Mouse (Mus musculus) brain, embryonic 18.5 days (tissue): ENCODE measurements around the gene Cmtm4.

Experiments used
- DNase-seq: peaks from one replicate; pipeline ENCODE4 v3.0.0-alpha.2; 2012; ENCODE audit warnings: low read depth, low spot score

The Cmtm4 gene

DNA sequence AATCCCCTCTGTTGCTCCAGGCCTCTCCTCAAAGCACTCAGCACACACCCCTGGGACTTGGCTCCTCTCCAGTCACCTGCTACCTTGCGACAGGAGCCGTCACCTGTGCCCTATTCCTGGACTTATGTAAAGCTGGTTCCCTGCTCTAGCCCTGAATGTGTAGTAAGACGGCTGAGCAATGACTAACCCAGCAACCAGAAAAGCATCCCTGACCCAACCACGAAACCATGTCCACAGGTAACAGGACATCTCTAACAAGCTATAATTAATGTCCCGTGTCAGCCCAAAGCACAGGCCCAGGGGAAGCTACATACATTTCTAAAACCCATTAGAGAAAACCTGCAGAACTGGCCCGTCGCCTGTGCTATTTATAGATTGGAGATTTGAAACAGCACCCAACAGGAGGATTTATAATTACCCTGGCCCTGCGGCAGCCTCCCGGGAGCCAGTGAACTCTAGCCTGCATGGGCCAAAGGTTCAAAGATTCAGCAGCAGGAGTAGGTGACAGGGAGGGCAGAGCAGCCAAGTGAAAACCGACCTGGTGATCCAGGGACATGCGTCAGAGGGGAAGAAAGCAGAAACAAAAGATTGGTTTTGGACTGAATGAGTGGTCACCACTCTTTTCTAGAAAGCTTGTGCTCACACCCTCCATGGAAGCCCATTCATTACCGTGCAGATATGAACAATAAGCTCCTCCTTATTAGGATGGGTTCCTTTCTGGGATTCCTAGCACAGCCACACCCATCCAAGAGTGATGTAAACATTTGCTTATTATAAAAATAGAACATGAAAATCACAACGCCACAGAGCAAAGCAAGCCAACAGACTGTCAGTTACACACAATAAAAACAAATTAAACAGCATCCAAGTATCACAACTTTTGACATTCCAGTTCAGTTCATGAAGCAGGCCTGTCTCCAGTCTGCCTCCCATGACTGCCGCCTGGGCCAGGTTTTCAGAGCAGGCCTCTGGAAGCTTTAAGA lies 20.5 kb downstream of the Cmtm4 start:
- DNase-seq, result no peak

DNA sequence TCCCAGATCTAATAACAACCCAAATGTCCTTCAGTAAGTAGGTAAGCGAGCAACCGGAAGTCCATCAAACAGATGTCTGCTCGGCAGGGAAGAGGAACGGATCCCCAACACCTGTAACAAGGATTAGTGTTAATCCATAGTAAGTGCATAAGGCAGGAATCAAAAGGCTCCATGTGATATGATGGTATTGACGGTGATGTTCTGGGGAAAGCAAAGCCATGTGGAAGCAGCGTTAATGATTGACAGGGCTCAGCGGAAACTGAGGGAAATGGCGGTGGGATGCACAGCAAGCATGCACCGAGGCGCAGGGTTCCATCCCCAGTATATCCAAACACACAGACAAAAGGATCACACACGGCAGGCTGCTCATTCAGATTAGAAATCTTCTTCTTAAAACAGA lies 21.3 kb downstream of the Cmtm4 start:
- DNase-seq, result no peak

DNA sequence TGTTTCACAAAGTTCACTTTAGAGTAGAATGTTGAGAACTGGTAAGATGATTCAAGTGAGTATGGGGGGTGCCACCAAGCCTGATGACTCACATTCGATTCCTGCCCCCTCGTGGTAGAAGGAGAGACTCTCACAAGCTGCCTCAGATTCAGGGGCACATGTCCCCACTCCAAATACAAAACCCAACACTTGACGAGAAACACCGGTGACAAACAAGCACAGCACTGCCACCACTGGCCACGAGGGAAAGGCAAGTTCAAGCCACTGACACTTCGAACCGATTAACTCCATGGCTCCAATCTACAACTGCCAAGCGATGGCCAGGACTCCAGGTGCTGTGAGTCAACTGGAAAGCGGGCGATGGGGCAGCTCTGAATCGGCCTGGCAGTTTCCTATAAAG lies 21.8 kb downstream of the Cmtm4 start:
- DNase-seq, result no peak

DNA sequence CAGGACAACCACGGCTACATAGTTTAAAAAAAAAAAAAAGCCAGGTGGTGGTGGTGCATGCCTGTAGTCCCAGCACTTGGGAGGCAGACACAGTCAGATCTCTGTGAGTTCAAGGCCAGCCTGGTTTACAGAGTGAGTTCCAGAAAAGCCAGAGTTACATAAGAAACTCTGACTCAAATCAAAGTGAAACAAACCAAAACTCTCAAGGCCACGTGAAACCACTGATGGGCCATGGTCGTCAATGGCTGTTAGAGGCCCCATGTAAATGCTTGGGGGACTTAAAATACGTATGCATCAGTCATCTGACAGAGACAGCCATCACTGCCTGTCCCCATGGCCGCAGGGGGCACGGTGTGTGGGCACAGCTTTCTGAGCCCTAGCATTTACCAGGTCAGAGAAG lies 24.5 kb downstream of the Cmtm4 start:
- DNase-seq, result no peak

DNA sequence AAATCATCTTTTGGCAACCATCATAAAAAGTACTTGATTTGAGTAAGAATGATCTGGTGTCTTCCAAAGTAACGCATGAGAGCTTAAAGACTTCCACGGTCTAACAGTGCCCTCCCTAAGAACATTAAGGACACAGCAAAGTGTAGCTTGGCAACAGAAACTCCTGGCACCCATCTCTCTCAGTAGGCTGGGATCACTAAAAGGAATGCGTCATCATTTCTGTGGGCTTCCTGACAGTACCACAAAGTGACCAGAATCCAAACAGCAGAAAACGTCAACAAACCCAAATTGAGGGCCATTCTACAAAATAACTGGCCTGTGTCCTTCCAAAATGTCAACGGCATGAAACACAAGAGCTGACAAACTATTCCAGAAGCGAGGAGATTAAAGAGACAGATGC lies 25.5 kb downstream of the Cmtm4 start:
- no peak for DNase-seq

DNA sequence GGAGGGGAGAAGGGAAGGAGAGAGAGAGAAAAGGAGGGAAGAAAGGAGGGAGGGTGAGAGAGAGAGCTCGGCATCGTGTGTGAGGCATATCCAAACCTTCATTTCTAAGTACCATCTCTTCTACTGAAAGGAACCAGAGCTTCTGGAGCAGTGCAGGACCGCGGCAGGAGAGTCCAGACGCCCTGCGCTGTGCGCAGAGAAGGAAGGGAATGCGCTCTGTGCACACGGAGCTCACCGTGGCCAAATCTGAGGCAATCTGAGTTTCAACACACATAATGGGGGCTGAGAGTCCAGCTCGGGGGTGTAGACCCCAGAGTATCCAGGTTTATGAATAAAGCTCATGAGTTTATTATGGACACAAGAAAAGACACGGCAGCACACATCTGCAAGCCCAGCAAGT lies 26.0 kb downstream of the Cmtm4 start:
- DNase-seq, result no peak

DNA sequence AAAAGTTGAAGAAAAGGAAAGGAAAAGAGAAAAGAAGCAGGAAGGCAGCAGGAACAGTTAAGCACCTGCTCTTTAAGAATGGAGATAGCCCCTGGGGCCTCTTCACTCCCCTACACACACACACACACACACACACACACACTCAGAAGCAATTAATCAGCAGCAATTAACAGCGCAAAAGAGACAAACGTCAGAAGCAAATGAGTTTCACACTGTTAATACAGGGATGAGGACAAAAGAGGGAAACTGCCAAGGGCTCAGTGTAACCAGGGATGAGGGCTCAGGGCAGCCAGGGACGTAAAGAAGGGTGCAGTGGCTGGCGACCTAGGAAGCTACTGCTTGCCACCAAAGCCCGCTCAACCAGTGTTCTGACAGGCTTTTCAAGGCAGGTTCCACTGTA lies 28.2 kb downstream of the Cmtm4 start:
- DNase-seq, result no peak

DNA sequence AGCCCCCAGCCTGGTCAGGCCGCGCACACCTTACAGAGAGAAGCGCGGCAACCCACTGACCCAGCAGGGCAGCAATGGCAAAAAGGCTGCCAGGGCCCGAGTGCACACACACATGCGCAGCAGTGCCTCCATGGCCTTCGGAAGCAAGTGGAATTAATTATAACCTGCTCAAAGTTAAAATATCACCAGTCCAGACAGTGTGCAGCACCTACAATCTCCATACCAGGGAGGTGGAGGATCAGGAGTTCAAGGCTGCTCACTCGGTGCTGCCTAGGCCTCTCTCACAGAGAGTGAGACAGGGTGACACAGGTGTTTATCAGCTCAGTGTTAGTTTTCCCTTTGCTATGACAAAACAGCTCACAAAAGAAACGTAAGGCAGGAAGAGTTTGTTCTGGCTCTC lies 29.9 kb downstream of the Cmtm4 start:
- no peak for DNase-seq

DNA sequence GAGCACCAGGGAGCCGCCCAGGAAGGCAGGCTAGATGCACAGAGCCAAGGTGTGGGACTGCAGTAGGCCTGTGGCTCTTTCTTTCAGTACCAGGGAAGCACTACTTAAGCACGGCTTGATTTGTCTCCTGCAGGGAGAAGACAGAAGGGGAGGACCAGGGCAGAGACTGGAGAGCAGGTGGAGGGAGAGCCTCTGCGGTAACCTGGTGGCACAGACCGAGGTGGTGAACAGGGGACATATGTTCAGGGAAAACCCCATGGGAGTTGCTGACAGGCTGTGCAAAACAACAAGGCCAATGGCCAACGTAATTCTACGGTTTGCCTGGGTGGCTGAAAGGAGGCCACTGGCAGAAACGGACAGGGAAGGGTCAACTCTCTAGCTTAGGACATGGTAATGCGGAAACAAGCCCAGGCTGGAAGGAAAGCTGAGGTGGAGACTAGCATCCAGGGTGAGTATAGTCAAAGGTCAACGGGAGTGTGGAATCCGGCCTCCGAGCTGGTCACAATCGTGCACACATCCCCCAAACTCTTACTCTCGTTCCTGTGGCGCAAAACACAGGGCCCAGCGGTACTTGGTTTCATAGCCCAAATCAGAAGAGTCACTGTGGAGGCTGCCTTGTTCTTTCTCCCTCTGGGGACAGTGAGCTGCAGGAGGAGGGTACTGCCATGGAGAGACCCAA lies 35.7 kb downstream of the Cmtm4 start:
- DNase-seq, result no peak

DNA sequence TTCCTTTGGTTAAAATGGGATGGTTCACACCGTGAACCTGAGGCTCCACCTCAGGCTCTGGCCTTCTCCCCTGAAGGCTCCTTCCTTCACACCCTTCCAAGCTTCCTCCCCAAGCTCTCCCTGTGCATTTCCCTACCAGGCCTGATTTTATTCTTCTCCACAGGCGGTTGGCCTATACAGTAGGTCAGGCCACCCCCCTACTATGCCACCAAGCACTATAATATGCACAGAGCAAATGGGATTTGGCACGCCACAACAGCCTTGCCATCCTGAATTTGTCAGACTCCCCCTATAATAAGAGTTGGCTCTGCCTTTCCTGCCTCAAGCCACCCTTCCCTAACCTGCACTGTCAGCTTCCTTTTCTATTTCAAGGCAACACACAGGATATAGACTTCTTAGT lies 37.0 kb downstream of the Cmtm4 start:
- no peak for DNase-seq

DNA sequence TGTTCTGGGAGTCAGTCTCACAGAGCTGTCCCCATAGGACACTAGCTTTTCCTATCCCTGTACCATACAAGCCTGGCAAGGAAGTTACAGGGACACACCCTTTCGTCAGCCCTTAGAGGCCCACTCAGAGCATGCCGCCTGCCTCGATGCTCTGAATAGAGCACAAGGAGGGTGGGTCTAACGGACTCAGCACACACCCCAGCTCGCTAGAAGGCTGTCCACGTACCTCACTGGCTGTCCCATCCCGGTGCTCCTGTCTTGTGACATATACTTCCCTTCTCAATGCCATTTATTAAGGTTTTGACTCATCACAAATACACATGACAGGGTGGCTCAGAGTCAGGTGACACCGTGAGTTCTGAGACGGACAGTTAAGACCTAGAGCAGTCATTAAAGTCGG lies 41.1 kb downstream of the Cmtm4 start:
- DNase-seq, result no peak

DNA sequence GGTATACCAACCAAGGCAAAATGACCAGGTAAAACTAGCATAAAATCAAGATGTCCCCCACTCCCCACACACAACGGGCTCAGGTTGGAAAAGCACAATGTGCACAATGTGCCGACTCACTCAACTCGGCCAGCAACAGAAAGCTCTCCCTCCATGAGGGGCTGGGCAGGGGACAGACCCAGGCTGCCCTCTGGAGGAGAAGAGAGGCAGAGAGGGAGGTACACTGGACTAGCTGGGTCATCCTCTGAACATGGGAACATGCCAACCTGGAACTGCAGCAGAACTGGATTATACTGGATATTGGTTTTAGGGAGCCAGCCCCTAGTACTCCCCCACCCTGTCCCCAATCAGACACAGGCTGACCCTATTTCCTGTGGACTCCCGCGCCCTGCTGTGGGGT lies 42.4 kb downstream of the Cmtm4 start:
- no peak for DNase-seq

DNA sequence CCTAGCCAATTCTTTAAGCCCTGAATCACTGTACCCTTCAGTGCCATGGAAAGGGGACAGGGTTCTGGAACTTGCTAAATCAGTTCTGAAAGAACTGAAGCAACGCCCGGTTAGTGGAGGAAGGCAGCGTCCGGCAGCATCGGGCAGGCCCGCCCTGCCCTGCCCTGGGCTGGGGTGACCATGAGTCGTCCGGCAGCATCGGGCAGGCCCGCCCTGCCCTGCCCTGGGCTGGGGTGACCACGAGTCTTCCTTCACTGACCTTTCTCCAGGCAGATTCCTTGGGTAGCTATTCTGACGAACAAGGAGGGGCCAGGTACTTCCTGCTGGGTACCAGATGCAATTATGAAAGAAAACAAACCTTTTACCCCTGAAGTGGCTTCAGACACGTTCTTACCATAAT lies 45.6 kb downstream of the Cmtm4 start:
- DNase-seq, result no peak

DNA sequence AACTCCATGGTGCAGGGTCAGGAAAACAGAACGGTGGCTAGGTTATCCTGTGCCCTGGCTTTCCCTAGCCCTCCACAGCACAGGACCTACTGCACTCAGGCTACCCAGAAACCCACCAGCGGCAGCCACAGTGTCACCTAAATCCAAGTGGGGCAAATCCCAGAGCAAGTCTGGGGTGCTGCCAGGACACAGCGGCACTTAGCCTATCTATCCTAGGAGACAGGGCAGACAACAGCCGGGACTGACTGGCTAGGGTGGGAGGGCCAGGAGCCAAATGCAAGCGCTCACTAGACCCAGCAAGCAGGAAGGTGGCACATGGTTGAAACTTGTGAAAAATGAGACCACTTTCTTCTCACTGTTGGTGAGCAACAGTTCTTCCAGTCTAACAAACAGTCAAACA lies 46.6 kb downstream of the Cmtm4 start:
- no peak for DNase-seq

DNA sequence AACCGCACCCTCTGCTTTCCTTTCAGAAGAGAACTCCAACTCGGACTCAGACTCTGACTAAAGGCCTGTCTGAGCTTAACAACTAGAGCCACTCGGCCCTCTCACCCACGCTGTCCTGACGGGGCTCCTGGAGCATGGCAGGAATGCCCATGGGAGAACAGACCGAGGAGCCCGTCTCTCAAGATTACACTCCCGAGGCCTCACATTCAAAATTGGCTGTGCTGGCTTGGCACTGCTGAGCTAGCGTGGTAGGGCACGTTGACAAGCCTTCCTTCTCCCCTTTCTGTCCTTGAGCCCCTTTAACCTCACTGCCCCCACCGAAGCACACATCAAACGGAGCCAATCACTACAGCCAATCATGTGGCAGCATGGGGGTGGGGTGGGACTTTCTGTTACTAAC lies 48.9 kb downstream of the Cmtm4 start:
- DNase-seq, result no peak

DNA sequence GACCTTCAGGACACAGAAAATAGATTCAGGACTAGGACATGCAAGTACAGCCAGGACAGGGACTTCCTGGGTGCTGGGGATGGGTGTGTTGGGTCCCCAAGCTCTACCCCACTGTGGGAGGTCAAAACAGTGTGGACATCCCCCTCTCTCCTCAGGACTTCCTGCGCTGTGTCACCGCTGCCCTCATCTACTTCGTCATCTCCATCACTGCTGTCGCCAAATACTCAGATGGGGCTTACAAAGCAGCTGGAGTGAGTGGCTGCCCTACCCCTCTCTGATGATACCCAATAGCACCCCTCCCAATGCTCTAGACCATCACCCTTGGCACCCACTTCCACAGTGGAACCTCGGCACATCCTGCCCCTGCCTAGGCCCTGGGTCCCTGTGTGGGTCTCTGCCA lies 51.0 kb downstream of the Cmtm4 start:
- DNase-seq, result no peak

DNA sequence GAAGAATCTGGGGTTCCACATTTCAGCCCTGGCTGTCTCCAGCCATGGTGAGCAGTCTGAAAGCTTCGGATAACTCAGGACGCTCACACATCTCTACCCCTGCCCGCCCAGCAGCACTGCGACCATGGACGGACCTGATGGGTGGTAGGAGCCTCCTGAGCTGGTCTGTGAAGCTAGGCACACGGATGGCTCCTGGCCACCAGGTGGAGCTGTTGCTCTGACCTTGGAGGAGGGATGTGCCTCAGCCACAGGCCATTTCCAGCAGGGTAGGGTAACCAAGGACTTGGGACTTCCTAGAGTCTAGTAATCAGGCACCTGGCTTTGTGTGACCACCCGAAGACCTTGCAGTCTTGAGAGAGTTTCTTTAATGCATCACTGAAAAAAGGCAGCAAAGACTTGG lies 51.6 kb downstream of the Cmtm4 start:
- peak; percentile 39 for DNase-seq

DNA sequence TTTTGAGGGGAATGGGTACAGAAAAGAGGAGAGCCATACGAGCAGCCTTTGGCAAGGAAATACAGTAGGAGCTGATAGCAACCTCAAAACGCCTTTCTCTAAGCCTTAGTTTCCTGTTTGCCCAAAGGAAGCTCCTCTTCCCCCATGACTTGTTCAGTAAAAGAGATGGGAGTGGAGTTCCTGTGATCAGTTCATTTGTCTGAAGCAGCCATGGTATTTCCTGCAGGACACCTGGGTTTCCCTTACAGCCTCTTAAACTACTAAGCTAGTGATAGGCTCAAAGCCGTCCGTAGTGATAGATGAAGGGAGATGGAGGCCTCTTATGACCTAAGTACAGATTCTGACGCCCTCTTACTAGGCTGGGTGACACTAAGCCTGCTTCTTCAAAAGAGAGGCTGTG lies 53.2 kb downstream of the Cmtm4 start:
- no peak for DNase-seq

DNA sequence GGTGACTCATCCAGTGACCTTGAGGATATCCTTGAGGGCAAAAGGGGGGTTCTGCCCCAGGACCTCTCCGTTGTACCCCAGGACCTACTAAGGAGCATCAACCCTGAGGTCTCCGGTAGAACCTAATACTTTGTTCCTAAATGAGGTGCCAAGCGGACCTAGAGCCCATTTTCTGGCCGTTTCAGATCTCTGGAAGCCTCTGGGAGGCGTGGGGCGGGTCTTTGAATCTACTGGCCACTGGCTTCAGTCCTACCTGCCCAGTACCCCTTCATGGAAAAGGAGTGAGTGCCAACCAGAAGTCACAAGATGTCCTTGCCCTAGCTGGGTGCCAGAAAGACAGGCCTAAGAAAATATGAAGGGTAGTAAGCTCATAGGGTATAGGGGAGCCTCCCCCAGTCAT lies 53.9 kb downstream of the Cmtm4 start:
- no peak for DNase-seq

DNA sequence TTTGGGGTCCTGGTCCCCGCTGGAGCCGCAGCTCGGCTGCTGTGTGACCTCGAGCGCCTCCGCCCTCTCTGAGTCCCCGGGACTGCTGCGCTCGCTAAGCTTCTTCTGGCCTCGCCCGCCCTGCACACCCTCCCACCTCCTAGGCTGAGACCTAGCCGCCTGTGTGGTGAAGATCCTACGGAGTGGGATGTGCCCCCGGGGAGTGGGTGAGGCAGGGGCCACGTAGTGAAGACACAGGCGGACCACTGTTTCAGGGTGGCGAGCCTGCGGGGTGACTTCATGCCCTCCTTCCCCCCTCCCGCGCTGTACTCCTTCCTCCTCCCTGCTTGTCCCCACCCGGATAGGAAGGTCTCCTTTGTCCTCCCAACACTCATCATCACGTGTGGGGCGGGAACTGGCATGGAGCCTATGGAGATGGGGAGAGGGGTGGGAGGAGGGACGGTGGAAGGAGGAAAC lies 54.5 kb downstream of the Cmtm4 start:
- peak; percentile 39 for DNase-seq

DNA sequence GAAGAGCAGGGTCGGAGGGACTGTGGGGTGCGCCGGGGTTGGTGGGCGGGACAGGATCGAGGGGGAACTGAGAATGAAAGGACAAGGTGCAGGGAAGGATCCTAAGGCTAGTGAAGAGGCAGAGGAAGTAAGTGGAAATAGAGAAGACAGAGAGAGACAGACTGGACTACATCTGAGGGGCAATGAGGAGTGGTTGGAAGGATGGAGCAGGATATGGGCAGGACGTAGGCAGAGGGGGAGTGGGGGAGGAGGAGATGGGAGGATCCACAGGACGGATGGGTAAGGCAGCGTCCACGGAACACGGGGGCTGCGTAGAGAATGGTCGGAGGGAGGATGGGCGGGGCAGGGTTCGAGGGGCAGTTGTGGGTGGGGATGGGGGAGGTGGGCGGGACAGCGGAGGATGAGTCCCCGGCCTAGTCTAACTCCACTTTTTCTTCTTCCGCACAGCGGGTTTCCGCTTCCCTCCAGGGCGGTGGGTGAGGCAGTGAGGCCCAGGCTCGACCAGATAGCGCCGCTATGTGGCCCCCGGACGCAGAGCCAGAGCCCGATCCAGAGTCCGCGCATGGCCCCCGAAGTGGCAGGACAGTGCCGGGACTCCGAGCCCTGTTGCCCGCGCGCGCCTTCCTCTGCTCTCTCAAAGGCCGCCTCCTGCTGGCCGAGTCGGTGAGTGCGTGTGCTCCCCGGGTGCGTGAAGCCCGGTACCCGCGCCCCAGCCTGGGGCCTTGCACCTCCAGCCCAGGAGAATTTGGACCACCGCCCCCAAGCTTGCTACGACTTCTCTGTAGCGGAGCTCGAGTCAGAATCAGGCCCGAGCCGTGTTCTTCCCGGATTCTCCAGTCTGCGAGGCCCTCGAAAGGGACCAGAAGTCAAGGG lies 55.1 kb downstream of the Cmtm4 start:
- DNase-seq, result peak; percentile 22

DNA sequence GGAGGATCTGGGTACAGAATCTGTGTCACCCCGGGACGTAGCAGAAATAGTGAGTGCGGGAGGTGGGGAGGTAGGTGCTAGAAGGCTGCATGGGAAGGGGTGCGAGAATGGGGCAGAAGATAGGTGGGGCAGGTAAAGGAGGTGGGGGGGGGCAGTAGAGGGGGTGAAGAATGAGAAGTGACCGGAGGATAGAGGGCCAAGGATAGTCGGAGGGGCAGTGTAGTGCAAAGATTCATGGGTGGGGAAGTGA lies 55.7 kb downstream of the Cmtm4 start:
- no peak for DNase-seq
